Mouse (Mus musculus): ENCODE results near the gene Stra8.
A peak's percentile ranks its signal among the peaks of the same experiment; 100 is the strongest.

Stra8 gene

DNA sequence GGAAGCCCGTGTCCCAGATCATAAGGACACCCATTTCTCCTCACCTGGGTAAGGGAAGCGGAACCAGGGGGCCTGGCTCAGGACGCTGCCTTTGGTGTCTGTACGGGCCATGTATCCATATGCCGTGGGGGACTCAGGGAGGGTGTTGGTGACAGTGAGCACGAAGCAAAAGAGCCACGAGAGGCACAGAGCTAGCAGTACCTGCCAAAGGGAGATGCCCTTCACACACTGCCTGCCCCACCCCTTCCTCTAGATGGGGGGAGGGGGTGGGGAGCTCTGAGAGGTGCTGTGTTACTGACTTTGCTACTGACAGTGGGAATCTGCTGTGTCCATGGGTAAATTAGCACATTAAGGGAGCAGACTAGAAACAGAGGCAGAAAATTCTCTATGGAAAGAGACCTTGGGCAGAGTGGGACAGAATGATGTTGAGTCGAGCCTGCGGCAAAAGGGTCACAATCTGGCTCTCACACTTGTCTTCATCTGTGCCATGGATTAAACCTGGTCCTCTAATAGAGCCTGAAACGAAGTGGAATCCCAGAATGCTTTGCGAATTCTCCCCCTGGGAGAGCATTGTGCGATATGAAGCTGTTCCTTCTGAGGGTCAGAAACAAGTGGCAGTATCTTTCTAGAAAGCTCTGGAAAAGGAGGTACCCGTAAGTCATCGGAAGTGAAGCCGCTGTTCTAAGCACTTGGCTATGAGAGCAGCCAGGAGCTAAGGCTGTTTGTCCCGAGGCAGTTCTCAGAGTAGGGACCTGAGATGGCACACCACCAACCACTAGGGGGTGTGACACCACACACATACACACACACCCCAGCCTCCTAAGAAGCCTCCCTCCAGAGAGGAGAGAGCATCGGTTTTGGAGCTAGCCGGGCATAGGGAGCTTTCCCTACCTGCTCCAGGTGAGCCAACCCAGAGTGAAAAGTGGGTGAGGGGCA, 35.2 kb downstream of the Stra8 start:
- no peaks in the 10 kb centered on the region for H3K9me3 ChIP-seq (ENCODE audit: low read length)
- no peaks in the 10 kb centered on the region for H3K36me3 ChIP-seq (ENCODE audit: insufficient read depth, low read length)
- H3K27me3 ChIP-seq (ENCODE audit: insufficient read depth, low read length), result peaks cover 32% of the 10 kb centered on the region
- TF ChIP-seq POU5F1 (IDR thresholded peaks at IDR 0.05; ENCODE audit: borderline replicate concordance, low read length), result no peak
- TF ChIP-seq NANOG (IDR thresholded peaks at IDR 0.05; ENCODE audit: borderline replicate concordance, low read length), result no peak
- TF ChIP-seq CTCF (conservative IDR thresholded peaks at IDR 0.05; ENCODE audit: low read length), result peak; percentile 44
- H3K4me3 ChIP-seq (replicated peaks; ENCODE audit: low read length), result peak overlapping the region; percentile 39
- H3K4me1 ChIP-seq (replicated peaks; ENCODE audit: low read depth, low read length), result peaks cover 18% of the 10 kb centered on the region

DNA sequence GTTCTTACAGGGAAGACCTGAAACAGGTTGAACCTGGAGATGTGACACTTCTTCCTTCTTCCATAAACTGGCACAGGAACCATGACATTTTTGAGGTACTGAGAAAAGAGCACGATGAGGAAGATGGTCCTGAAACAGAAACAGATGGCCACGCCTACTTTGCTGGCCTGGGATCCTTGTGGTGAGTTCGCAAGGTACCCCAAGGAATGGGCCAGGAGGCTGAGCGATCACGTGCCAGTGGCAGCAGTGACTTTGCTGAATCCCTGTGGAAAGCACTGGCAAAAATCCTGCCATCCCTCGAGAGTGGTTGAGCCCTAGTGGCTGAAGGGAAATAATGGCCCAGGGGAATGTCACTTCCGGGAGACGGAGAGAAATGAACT, 35.9 kb downstream of the Stra8 start:
- TF ChIP-seq NANOG (IDR thresholded peaks at IDR 0.05; ENCODE audit: borderline replicate concordance, low read length), result no peak
- no peak for TF ChIP-seq POU5F1 (IDR thresholded peaks at IDR 0.05; ENCODE audit: borderline replicate concordance, low read length)
- no peak for TF ChIP-seq CTCF (conservative IDR thresholded peaks at IDR 0.05; ENCODE audit: low read length)
- Histone ChIP-seq H3K9me3 (ENCODE audit: low read length) (no peaks in the 10 kb centered on the region), H3K27me3 (ENCODE audit: insufficient read depth, low read length) (peaks cover 32% of the 10 kb centered on the region), H3K4me3 (replicated peaks; ENCODE audit: low read length) (peak overlapping the region; percentile 39; the same call in 1 of the 2 replicates), H3K4me1 (replicated peaks; ENCODE audit: low read depth, low read length) (peaks cover 18% of the 10 kb centered on the region), H3K36me3 (ENCODE audit: insufficient read depth, low read length) (no peaks in the 10 kb centered on the region)

DNA sequence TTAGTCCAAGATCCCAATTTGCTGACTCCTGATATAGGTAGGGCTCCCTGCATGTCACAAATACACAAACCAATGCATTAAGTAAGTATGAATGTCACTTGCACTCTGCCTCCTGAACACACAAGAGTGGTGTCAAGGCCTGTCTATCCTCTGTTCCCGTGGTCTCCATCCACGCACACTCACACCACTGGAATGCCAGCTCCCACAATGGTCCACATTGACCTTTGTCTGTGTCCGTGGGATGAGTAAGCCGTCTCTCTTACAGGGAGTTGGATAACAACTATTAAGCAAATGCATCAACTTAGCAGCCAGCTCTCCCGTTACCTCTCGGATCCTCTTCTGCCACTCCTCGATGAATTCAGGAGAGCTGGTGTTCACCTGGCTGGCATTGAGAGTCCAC, 39.2 kb downstream of the Stra8 start:
- Histone ChIP-seq H3K4me3 (replicated peaks; ENCODE audit: low read length) (no peak overlapping the region), H3K36me3 (ENCODE audit: insufficient read depth, low read length) (no peaks in the 10 kb centered on the region), H3K27me3 (ENCODE audit: insufficient read depth, low read length) (peaks cover 13% of the 10 kb centered on the region), H3K4me1 (replicated peaks; ENCODE audit: low read depth, low read length) (peaks cover 18% of the 10 kb centered on the region), H3K9me3 (ENCODE audit: low read length) (no peaks in the 10 kb centered on the region)
- no peak for TF ChIP-seq POU5F1 (IDR thresholded peaks at IDR 0.05; ENCODE audit: borderline replicate concordance, low read length)
- TF ChIP-seq NANOG (IDR thresholded peaks at IDR 0.05; ENCODE audit: borderline replicate concordance, low read length), result no peak
- no peak for TF ChIP-seq CTCF (conservative IDR thresholded peaks at IDR 0.05; ENCODE audit: low read length)

DNA sequence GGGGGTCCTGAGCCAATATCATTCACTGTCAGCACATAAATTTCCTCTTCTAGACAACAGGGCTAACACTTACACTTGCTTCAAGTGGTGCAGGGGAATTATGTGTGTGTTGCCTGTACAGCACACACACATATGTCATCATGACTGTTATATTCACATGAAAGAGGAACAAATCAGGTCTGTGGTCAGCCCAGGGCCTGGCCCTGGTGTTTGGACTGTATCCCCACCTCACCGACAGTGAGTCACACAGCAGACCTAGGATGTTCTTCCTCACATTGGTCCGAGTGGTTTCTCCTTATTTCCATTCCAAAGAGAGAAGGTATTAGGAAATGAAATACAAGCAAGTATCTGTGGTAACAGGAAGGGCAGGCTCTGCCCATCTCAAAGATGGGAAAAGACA, 44.6 kb downstream of the Stra8 start:
- H3K36me3 ChIP-seq (ENCODE audit: insufficient read depth, low read length), result no peaks in the 10 kb centered on the region
- H3K9me3 ChIP-seq (ENCODE audit: low read length), result no peaks in the 10 kb centered on the region
- H3K4me1 ChIP-seq (replicated peaks; ENCODE audit: low read depth, low read length), result no peaks in the 10 kb centered on the region
- TF ChIP-seq POU5F1 (IDR thresholded peaks at IDR 0.05; ENCODE audit: borderline replicate concordance, low read length) (no peak), NANOG (IDR thresholded peaks at IDR 0.05; ENCODE audit: borderline replicate concordance, low read length) (no peak), CTCF (conservative IDR thresholded peaks at IDR 0.05; ENCODE audit: low read length) (no peak)
- no peak overlapping the region for H3K4me3 ChIP-seq (replicated peaks; ENCODE audit: low read length)
- no peaks in the 10 kb centered on the region; the same call in 1 of the 2 replicates for H3K27me3 ChIP-seq (ENCODE audit: insufficient read depth, low read length)

DNA sequence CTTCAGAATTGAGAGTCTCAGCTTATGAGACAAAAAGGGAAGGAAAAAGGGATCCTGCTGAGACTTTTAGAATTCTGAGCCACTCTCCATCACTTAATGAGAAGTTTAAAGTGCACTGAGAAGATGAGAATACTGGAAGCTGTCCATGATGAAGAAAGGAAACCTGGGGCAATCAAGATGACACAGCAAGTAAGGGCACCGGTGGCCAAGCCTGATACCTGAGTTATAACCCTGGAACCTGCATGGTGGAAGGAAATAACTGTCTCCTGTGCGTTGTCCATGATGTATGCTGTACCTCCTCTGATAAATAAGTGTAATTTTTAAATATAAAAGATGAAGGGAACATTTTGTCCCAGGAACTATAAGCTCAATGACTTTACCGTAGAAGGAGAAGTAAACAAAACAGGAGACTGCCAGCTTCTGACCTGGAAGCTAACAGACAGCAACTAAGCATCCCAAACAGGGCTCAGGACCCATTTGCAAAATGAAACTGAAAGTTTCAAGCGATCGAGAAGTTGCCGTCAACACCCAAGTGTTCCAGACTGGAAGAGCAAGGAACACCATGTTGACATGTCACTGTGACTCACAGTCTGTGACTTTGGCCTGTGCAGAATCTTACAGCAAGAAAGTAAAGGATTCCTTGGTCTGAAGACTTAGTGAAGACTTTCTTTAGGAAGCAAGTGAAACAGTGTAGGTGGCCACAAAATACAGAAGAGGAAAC, 46.0 kb downstream of the Stra8 start:
- Histone ChIP-seq H3K27me3 (ENCODE audit: insufficient read depth, low read length) (no peaks in the 10 kb centered on the region; the same call in 1 of the 2 replicates), H3K36me3 (ENCODE audit: insufficient read depth, low read length) (no peaks in the 10 kb centered on the region), H3K4me3 (replicated peaks; ENCODE audit: low read length) (no peak overlapping the region), H3K9me3 (ENCODE audit: low read length) (no peaks in the 10 kb centered on the region), H3K4me1 (replicated peaks; ENCODE audit: low read depth, low read length) (0 out of 2 replicates have a peak, but pooled peaks cover under 1% of the 10 kb centered on the region)
- TF ChIP-seq NANOG (IDR thresholded peaks at IDR 0.05; ENCODE audit: borderline replicate concordance, low read length), result no peak
- TF ChIP-seq POU5F1 (IDR thresholded peaks at IDR 0.05; ENCODE audit: borderline replicate concordance, low read length), result no peak
- TF ChIP-seq CTCF (conservative IDR thresholded peaks at IDR 0.05; ENCODE audit: low read length), result no peak

DNA sequence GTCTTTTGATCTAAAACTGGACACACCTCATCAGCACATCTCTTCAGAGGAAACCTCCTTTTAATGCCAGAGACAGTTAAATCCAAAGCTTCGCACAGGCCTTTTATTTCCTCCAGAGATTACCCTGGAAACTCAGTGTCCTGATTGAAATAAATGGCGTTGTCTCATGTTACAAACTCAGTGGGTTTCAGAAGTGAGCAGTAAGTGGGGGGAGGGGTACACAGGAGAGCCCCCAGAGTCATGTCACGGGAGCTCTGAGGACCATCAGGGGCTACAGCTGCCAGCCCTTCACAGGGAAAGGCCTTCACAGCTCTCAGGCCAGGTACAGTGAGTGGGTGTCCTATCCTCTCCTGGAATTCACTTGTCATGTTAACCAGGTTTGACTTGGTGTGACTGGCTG, 51.2 kb downstream of the Stra8 start:
- H3K27me3 ChIP-seq (ENCODE audit: insufficient read depth, low read length), result no peaks in the 10 kb centered on the region
- no peak overlapping the region for H3K4me3 ChIP-seq (replicated peaks; ENCODE audit: low read length)
- no peak for TF ChIP-seq CTCF (conservative IDR thresholded peaks at IDR 0.05; ENCODE audit: low read length)
- TF ChIP-seq NANOG (IDR thresholded peaks at IDR 0.05; ENCODE audit: borderline replicate concordance, low read length), result no peak
- no peak for TF ChIP-seq POU5F1 (IDR thresholded peaks at IDR 0.05; ENCODE audit: borderline replicate concordance, low read length)
- H3K4me1 ChIP-seq (replicated peaks; ENCODE audit: low read depth, low read length), result 0 out of 2 replicates have a peak, but pooled peaks cover 4% of the 10 kb centered on the region
- H3K36me3 ChIP-seq (ENCODE audit: insufficient read depth, low read length), result no peaks in the 10 kb centered on the region
- H3K9me3 ChIP-seq (ENCODE audit: low read length), result no peaks in the 10 kb centered on the region

DNA sequence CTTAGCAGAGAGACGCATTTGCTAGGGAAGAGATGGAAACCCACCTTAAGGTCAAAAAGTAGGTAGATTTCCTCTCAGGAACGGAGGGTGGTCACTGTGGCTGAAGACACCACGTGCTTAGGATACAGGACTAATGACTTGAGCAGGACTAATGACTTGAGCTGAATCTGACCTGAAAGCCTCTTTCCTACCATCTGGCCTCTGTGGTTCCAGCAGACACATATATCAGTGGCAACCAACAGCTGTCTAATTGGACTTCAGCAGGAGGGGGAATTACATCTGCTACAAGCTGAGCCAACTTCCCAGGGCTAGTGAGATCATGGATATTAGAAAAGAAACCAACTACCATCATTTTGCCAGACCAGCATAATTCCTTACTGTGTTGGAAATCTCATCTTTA, 59.3 kb downstream of the Stra8 start:
- Histone ChIP-seq H3K4me1 (replicated peaks; ENCODE audit: low read depth, low read length) (no peaks in the 10 kb centered on the region; the same call in 1 of the 2 replicates), H3K9me3 (ENCODE audit: low read length) (no peaks in the 10 kb centered on the region), H3K27me3 (ENCODE audit: insufficient read depth, low read length) (peaks cover 28% of the 10 kb centered on the region), H3K4me3 (replicated peaks; ENCODE audit: low read length) (no peak overlapping the region), H3K36me3 (ENCODE audit: insufficient read depth, low read length) (no peaks in the 10 kb centered on the region)
- TF ChIP-seq NANOG (IDR thresholded peaks at IDR 0.05; ENCODE audit: borderline replicate concordance, low read length), result no peak
- no peak for TF ChIP-seq POU5F1 (IDR thresholded peaks at IDR 0.05; ENCODE audit: borderline replicate concordance, low read length)
- TF ChIP-seq CTCF (conservative IDR thresholded peaks at IDR 0.05; ENCODE audit: low read length), result no peak

DNA sequence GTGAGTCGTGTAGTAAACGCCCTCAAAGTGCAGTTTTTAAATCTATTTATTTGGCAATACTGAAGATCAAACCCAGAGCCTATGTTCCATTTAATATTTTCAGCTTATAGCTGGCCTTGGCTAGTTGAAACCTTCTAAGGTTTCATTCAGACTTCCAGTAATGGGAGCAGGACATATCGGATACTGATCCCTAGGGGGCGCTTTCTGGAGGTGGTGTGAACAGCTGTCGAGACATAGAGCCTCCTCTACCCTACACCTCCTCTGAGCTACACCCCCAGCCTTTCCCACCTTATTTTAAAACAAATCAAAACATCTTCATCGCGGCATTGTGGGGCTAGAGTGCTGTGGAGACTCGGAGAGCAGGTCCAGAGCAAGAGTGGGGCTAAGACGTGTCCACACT, 60.7 kb downstream of the Stra8 start:
- Histone ChIP-seq H3K27me3 (ENCODE audit: insufficient read depth, low read length) (peaks cover 28% of the 10 kb centered on the region), H3K4me1 (replicated peaks; ENCODE audit: low read depth, low read length) (peaks cover 12% of the 10 kb centered on the region), H3K4me3 (replicated peaks; ENCODE audit: low read length) (no peak overlapping the region), H3K9me3 (ENCODE audit: low read length) (no peaks in the 10 kb centered on the region), H3K36me3 (ENCODE audit: insufficient read depth, low read length) (no peaks in the 10 kb centered on the region)
- TF ChIP-seq CTCF (conservative IDR thresholded peaks at IDR 0.05; ENCODE audit: low read length) (peak; percentile 36), POU5F1 (IDR thresholded peaks at IDR 0.05; ENCODE audit: borderline replicate concordance, low read length) (no peak)

All from E14TG2a.4 (cell line).